Mouse (Mus musculus) testis, adult 2 months (tissue): ENCODE data around the gene Col23a1. TPM values are rescaled to one million over a fixed set of nuclear protein-coding genes. Genes with fewer than 3 reads are reported as not detected.

Source experiments
- H3K27ac ChIP-seq: fragments of 200-500 bp; 2 replicates; pipeline ENCODE4 v1.5.1; 2012; ENCODE audit warnings: low read depth, low read length; ENCODE audit not compliant: control insufficient read depth, insufficient read depth
- H3K27me3 ChIP-seq: fragments of 200-500 bp; 2 replicates; pipeline ENCODE4 v1.6.1; 2012; ENCODE audit warnings: mild to moderate bottlenecking, low read length, moderate library complexity; ENCODE audit not compliant: control insufficient read depth, insufficient read depth
- H3K36me3 ChIP-seq: fragments of 200-500 bp; 2 replicates; pipeline ENCODE4 v1.6.1; 2012; ENCODE audit warnings: mild to moderate bottlenecking, low read length; ENCODE audit not compliant: control insufficient read depth, insufficient read depth
- H3K4me1 ChIP-seq: fragments of 200-500 bp; 2 replicates; pipeline ENCODE4 v1.6.1; 2012; ENCODE audit warnings: low read length; ENCODE audit not compliant: control insufficient read depth, insufficient read depth
- H3K4me3 ChIP-seq: fragments of 200-500 bp; 2 replicates; pipeline ENCODE4 v1.5.1; 2012; ENCODE audit warnings: low read depth, mild to moderate bottlenecking, low read length, moderate library complexity, mixed read lengths; ENCODE audit not compliant: control insufficient read depth
- CTCF ChIP-seq: fragments of 200-500 bp; IDR thresholded peaks from 2 replicates; pipeline ENCODE4 v1.5.1; 2012; ENCODE audit warnings: low read depth, mild to moderate bottlenecking, inconsistent platforms, low read length, moderate library complexity; ENCODE audit not compliant: control insufficient read depth, insufficient read depth, insufficient replicate concordance
- POLR2A ChIP-seq: fragments of 200-500 bp; IDR thresholded peaks from 2 replicates; pipeline ENCODE4 v1.6.1; 2012; ENCODE audit warnings: low read depth, mild to moderate bottlenecking, inconsistent platforms, low read length, moderate library complexity; ENCODE audit not compliant: control insufficient read depth
- polyA plus RNA-seq: library from polyadenylated mRNA; depleted of rRNA; stranded (reverse); fragments of >200 nt; gene quantifications from 2 replicates; pipeline ENCODE4 v1.2.3, GENCODE M21; 2012

Col23a1 gene
- polyA plus RNA-seq, 1 experiment, result 1.3 TPM

GRCm38 (mm10) chr11:51470383-51471144 lies 180.8 kb downstream of the Col23a1 start:
- H3K36me3 ChIP-seq, result no peaks in the 10 kb centered on the region
- H3K27me3 ChIP-seq, result no peaks in the 10 kb centered on the region
- H3K4me1 ChIP-seq, result peaks cover 3% of the 10 kb centered on the region
- no peak overlapping the region for H3K4me3 ChIP-seq
- no peak overlapping the region for H3K27ac ChIP-seq
- TF ChIP-seq POLR2A (no peak), CTCF (no peak)

GRCm38 (mm10) chr11:51473686-51474085 lies 184.0 kb downstream of the Col23a1 start:
- H3K27me3 ChIP-seq, result no peaks in the 10 kb centered on the region
- no peak overlapping the region for H3K4me3 ChIP-seq
- no peak for TF ChIP-seq CTCF
- no peak for TF ChIP-seq POLR2A
- H3K4me1 ChIP-seq, result peaks cover 3% of the 10 kb centered on the region
- no peaks in the 10 kb centered on the region for H3K36me3 ChIP-seq
- H3K27ac ChIP-seq, result no peak overlapping the region

- Histone ChIP-seq H3K36me3 (no peaks in the 10 kb centered on the region), H3K27me3 (no peaks in the 10 kb centered on the region), H3K4me1 (no peaks in the 10 kb centered on the region), H3K4me3 (no peak overlapping the region), H3K27ac (no peak overlapping the region)
- no peak for TF ChIP-seq POLR2A
- TF ChIP-seq CTCF, result no peak
Observed at GRCm38 (mm10) chr11:51476543-51476942, 186.8 kb downstream of the Col23a1 start.

- Histone ChIP-seq H3K4me1 (no peaks in the 10 kb centered on the region), H3K27ac (no peak overlapping the region), H3K4me3 (no peak overlapping the region), H3K36me3 (no peaks in the 10 kb centered on the region), H3K27me3 (no peaks in the 10 kb centered on the region)
- TF ChIP-seq POLR2A (no peak), CTCF (no peak)
Observed at GRCm38 (mm10) chr11:51477571-51477970, 187.9 kb downstream of the Col23a1 start.

- Histone ChIP-seq H3K27ac (no peak overlapping the region), H3K27me3 (no peaks in the 10 kb centered on the region), H3K4me3 (no peak overlapping the region), H3K36me3 (no peaks in the 10 kb centered on the region), H3K4me1 (no peaks in the 10 kb centered on the region)
- TF ChIP-seq CTCF, result no peak
- no peak for TF ChIP-seq POLR2A
Observed at GRCm38 (mm10) chr11:51482251-51482650, 192.5 kb downstream of the Col23a1 start.

- Histone ChIP-seq H3K27ac (no peak overlapping the region), H3K27me3 (no peaks in the 10 kb centered on the region), H3K4me1 (no peaks in the 10 kb centered on the region), H3K4me3 (no peak overlapping the region), H3K36me3 (no peaks in the 10 kb centered on the region)
- TF ChIP-seq POLR2A (no peak), CTCF (no peak)
Observed at GRCm38 (mm10) chr11:51485051-51485521, 195.4 kb downstream of the Col23a1 start.

- Histone ChIP-seq H3K4me3 (no peak overlapping the region), H3K4me1 (no peaks in the 10 kb centered on the region), H3K27ac (no peak overlapping the region), H3K27me3 (no peaks in the 10 kb centered on the region), H3K36me3 (no peaks in the 10 kb centered on the region)
- TF ChIP-seq CTCF (no peak), POLR2A (no peak)
Observed at GRCm38 (mm10) chr11:51485775-51486464, 196.2 kb downstream of the Col23a1 start.

- Histone ChIP-seq H3K4me3 (no peak overlapping the region), H3K27ac (no peak overlapping the region), H3K27me3 (no peaks in the 10 kb centered on the region), H3K4me1 (no peaks in the 10 kb centered on the region), H3K36me3 (no peaks in the 10 kb centered on the region)
- TF ChIP-seq CTCF, result no peak
- no peak for TF ChIP-seq POLR2A
Observed at GRCm38 (mm10) chr11:51488813-51489212, 199.1 kb downstream of the Col23a1 start.
